Mouse (Mus musculus): ENCODE results near the gene Sap30bp. TPM values are rescaled to one million over a fixed set of nuclear protein-coding genes. Genes with fewer than 3 reads are reported as not detected.

The Sap30bp gene
- 8.3 TPM for polyA plus RNA-seq (2014; fragmentation: Illumina TruSeq; extraction: RNeasy Lipid Tissue Mini Kit (QIAGEN cat#74804); ENCODE audit: low read depth, low replicate concordance)

DNA sequence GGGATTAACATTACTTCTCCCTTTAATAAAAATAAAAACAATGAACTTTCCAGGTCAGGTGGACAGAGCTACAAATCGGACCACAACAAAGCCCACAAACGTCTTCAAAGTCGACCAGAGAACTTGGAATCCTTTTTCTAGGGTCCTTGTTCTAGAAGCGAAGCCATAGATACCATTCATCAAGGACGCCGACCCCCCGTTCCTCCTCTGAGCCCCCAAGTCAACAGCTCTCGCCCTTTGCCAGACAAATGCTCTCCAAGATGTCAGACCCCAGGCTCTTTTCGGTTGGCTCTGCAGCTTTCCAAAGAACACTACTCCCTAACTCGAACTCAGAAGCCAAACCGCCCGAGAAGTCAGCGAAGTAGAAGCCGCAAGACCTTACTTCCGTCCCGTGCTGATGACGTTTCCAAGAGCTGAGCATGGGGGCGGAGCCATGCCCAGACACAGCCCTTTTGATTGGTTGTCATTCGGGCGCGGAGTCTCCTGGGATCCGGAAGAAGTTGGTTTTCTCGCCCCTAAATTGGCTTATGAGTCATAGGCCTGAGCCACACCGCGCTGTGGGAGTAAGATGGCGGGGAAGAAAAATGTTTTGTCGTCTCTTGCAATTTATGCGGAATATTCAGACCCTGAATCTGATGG, at the start of gene Sap30bp, which contains the start of gene Recql5:
Gene Sap30bp (plus strand): TSS at position 175 of the 639 bp plus-strand sequence.
Gene Recql5 (minus strand): TSS at position 370 of the 639 bp plus-strand sequence.

DNA sequence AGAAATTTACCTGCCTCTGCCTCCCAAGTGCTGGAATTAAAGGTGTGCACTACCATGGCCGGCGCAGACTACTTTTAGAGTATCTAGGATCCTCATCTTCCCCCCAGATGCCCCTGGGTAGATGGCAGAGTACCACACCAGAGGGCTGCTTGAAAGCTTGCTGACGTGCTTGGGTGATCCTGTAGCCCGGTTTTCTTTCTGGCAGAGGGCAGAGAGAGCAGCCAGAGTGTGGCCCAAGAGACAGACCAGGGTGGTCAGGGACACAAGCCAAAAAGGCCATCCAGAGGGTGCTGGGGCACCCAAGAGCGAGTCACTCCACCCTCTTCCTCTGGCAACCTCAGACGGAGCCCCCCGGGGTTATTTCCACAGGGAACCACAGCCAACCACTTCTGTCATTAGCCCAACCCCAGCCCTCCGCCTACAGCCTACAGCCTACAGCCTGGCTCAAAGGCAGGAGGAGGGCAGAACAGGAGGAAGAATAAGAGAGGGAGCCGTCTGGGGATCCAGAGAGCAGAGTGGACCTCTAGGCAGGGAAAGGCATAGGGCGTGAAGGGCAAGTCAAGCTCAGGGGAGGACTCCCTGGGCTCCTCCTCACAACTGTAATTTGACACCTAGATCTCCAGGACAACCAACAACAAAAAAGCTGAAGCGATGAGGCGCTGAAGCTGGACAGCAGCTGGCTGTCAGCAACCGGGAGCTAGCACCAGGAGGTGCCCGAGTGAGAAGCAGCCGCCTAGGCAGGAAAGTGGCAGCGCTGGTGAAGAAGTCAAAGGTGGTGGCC, 33.4 kb upstream of the Sap30bp start, which contains the start of gene Smim5:
Gene Smim5 (plus strand): TSS at position 481 of the 781 bp plus-strand sequence.

DNA sequence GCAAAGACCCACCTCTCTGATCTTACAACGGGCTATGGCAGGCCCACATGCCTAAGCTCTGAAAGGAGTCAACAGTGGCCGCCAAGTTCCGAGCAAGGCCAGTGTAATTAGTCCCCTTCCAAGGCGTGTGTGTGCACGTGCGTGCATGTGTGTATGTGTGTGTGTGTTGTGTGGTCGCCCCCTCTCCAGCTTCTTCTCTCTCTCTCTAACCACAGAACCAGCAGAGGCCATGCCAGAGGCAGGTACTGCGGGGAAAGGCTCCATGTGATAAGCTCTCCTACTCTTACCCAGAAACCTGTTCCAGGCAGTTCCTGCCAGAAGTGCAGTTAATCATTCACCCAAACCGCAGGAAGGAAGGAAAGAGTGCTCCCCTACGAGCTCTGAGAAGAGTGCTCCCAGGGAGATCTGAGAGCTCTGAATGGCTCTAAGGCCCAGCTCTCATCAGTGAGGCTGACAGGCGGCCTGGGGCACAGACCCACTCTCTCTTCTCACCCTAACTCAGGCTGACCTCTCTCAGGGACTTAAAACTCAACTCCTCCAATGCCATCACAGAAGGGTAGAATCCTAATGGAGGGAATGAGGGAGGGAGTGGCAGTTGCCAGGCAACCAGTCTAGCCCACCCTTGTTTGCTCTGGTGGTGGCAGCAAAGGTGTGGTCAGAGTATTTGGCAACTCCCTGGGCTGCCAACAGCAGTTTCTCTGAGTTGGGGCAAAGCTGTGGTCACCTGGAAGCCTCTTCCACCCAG, 21.3 kb upstream of the Sap30bp start, which contains the start of gene Smim6:
Gene Smim6 (plus strand): TSS at position 386 of the 745 bp plus-strand sequence.

DNA sequence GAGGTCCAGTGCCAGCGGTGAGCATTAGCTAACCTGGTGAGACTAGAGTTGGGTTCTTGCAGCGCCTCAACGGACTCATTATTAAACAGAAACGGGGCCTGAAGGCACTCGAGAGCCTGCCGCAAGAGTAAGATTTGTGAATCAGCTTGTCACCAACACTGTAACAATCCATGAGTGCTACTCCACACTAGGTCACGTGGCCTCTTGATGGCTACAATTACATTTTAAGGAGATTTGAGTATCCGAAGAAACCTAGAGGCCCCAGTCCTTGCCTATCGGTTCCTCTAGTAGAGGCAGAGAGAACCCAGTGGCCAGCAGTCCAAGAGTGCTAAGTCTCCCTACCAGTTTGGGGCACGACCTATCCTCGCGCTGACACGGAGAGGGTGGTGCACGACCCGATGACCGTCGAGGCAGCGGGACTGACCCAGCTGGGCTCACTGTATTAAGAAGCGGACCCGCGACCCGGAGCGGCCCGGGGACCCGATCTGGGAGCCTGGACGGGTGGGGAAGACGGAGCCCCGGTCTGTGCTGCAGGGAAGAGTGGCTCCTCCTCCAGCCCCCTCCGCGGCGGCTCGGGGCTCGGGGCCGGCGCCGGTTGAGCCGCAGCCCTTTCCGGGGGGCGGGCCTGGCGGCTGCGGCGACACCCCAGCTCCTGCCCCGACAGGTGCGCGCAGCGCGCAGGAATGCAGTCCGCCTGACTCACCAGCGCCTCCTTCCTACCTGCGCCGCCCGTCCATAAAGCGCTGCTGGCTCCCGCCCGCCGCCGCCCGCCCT, 41.4 kb downstream of the Sap30bp start, which contains the start of gene Itgb4:
Gene Itgb4 (plus strand): TSS at position 401 of the 774 bp plus-strand sequence.

DNA sequence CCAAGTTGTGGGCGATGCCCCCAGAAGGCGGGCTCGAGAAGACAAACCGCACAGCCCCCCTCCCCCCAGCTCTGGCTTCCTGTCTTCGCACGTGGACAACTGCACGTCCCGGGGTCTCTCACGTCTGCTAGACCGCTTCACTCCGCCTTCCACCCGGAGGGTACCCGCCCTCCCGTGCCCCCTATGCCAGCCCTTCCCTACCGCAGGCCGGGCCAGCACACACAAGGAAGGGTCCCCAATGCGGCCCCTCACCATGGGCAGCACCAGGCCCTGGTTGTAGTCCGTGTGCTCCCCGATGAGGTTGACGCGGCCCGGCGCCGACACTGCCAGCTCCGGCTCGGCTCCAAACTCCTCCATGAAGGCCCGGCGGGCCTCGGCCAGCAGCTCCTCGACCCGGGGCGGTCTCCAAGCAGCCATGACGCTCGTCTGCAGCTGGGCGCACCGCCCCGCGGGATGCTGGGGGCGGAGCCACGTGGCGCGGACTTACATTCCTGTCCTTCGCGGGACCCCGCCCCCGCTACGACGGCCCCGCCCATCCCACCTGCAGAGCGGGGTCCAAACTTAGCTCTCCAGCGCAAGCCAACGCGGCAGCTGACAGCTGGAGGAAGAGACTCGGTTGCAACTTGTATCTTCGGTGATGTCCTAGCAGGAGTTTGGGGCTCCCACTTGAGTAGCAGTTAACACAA, 79.3 kb downstream of the Sap30bp start, which contains the start of gene Galk1:
Gene Galk1 (minus strand): TSS at position 458 of the 686 bp plus-strand sequence.

Other genes with a start within 250 kb of the Sap30bp start
- 160 TPM for gene Grb2, start 224.7 kb upstream of the Sap30bp start, polyA plus RNA-seq (2014; fragmentation: Illumina TruSeq; extraction: RNeasy Lipid Tissue Mini Kit (QIAGEN cat#74804); ENCODE audit: low read depth, low replicate concordance)
- gene Tmem94, start 167.8 kb upstream of the Sap30bp start, polyA plus RNA-seq (2014; fragmentation: Illumina TruSeq; extraction: RNeasy Lipid Tissue Mini Kit (QIAGEN cat#74804); ENCODE audit: low read depth, low replicate concordance) = 1.3 TPM
- 1.2 TPM for gene Caskin2, start 119.6 kb upstream of the Sap30bp start, polyA plus RNA-seq (2014; fragmentation: Illumina TruSeq; extraction: RNeasy Lipid Tissue Mini Kit (QIAGEN cat#74804); ENCODE audit: low read depth, low replicate concordance)
- not detected for gene Tsen54, start 118.6 kb upstream of the Sap30bp start, polyA plus RNA-seq (2014; fragmentation: Illumina TruSeq; extraction: RNeasy Lipid Tissue Mini Kit (QIAGEN cat#74804); ENCODE audit: low read depth, low replicate concordance)
- not detected for gene Llgl2, start 109.2 kb upstream of the Sap30bp start, polyA plus RNA-seq (2014; fragmentation: Illumina TruSeq; extraction: RNeasy Lipid Tissue Mini Kit (QIAGEN cat#74804); ENCODE audit: low read depth, low replicate concordance)
- gene Myo15b, start 74.9 kb upstream of the Sap30bp start, polyA plus RNA-seq (2014; fragmentation: Illumina TruSeq; extraction: RNeasy Lipid Tissue Mini Kit (QIAGEN cat#74804); ENCODE audit: low read depth, low replicate concordance) = not detected
- not detected for gene Smim5, start 33.3 kb upstream of the Sap30bp start, polyA plus RNA-seq (2014; fragmentation: Illumina TruSeq; extraction: RNeasy Lipid Tissue Mini Kit (QIAGEN cat#74804); ENCODE audit: low read depth, low replicate concordance)
- gene Smim6, start 21.3 kb upstream of the Sap30bp start, polyA plus RNA-seq (2014; fragmentation: Illumina TruSeq; extraction: RNeasy Lipid Tissue Mini Kit (QIAGEN cat#74804); ENCODE audit: low read depth, low replicate concordance) = not detected
- 3.6 TPM for gene Recql5, start 195 bp downstream of the Sap30bp start, polyA plus RNA-seq (2014; fragmentation: Illumina TruSeq; extraction: RNeasy Lipid Tissue Mini Kit (QIAGEN cat#74804); ENCODE audit: low read depth, low replicate concordance)
- not detected for gene Itgb4, start 41.4 kb downstream of the Sap30bp start, polyA plus RNA-seq (2014; fragmentation: Illumina TruSeq; extraction: RNeasy Lipid Tissue Mini Kit (QIAGEN cat#74804); ENCODE audit: low read depth, low replicate concordance)
- not detected for gene Galk1, start 79.4 kb downstream of the Sap30bp start, polyA plus RNA-seq (2014; fragmentation: Illumina TruSeq; extraction: RNeasy Lipid Tissue Mini Kit (QIAGEN cat#74804); ENCODE audit: low read depth, low replicate concordance)
- gene H3f3b, start 94.7 kb downstream of the Sap30bp start, polyA plus RNA-seq (2014; fragmentation: Illumina TruSeq; extraction: RNeasy Lipid Tissue Mini Kit (QIAGEN cat#74804); ENCODE audit: low read depth, low replicate concordance) = 649 TPM
- gene Unk, start 97.0 kb downstream of the Sap30bp start, polyA plus RNA-seq (2014; fragmentation: Illumina TruSeq; extraction: RNeasy Lipid Tissue Mini Kit (QIAGEN cat#74804); ENCODE audit: low read depth, low replicate concordance) = 2.2 TPM
- gene Unc13d, start 144.7 kb downstream of the Sap30bp start, polyA plus RNA-seq (2014; fragmentation: Illumina TruSeq; extraction: RNeasy Lipid Tissue Mini Kit (QIAGEN cat#74804); ENCODE audit: low read depth, low replicate concordance) = not detected
- gene Wbp2, start 153.7 kb downstream of the Sap30bp start, polyA plus RNA-seq (2014; fragmentation: Illumina TruSeq; extraction: RNeasy Lipid Tissue Mini Kit (QIAGEN cat#74804); ENCODE audit: low read depth, low replicate concordance) = 20.4 TPM
- gene Trim47, start 193.9 kb downstream of the Sap30bp start, polyA plus RNA-seq (2014; fragmentation: Illumina TruSeq; extraction: RNeasy Lipid Tissue Mini Kit (QIAGEN cat#74804); ENCODE audit: low read depth, low replicate concordance) = not detected
- 6.2 TPM for gene Trim65, start 197.8 kb downstream of the Sap30bp start, polyA plus RNA-seq (2014; fragmentation: Illumina TruSeq; extraction: RNeasy Lipid Tissue Mini Kit (QIAGEN cat#74804); ENCODE audit: low read depth, low replicate concordance)
- gene Mrpl38, start 205.6 kb downstream of the Sap30bp start, polyA plus RNA-seq (2014; fragmentation: Illumina TruSeq; extraction: RNeasy Lipid Tissue Mini Kit (QIAGEN cat#74804); ENCODE audit: low read depth, low replicate concordance) = 2.7 TPM
- 17.7 TPM for gene Fbf1, start 234.9 kb downstream of the Sap30bp start, polyA plus RNA-seq (2014; fragmentation: Illumina TruSeq; extraction: RNeasy Lipid Tissue Mini Kit (QIAGEN cat#74804); ENCODE audit: low read depth, low replicate concordance)